Mouse (Mus musculus): Measurements from ENCODE around the gene Rad51b. TPM values are rescaled to one million over a fixed set of nuclear protein-coding genes. Genes with fewer than 3 reads are reported as not detected.

The Rad51b gene
- polyA plus RNA-seq (2016; fragmentation: Nextera tagmentation; extraction: Ambion mirVana), result 6.6 and 7.9 TPM in 2 replicates

- no peaks in the 10 kb centered on the region for H3K27me3 ChIP-seq (ENCODE audit: insufficient read depth, poor library complexity, severe bottlenecking)
- peaks cover 26% of the 10 kb centered on the region for H3K4me1 ChIP-seq (replicated peaks)
- H3K4me3 ChIP-seq, result peak within 1 kb of the TSS; percentile 83
- H3K36me3 ChIP-seq, result peaks cover 6% of the 10 kb centered on the region; the same call in 1 of the 2 replicates
- under 1% methylated on average over 21 of the region's 21 CpGs for WGBS
- peak; percentile 84 for DNase-seq (ENCODE audit: low spot score)
- peak within 1 kb of the TSS; percentile 88 for H3K27ac ChIP-seq
- H3K9me3 ChIP-seq, result no peaks in the 10 kb centered on the region
Measured at GRCm38 (mm10) chr12:79297121-79297576, at the start of gene Rad51b. Gene Rad51b, plus strand, starts transcription at chr12:79297282.

GRCm38 (mm10) chr12:79248110-79248509 lies 49.0 kb upstream of the Rad51b start:
- H3K9me3 ChIP-seq, result no peaks in the 10 kb centered on the region
- no peaks in the 10 kb centered on the region for H3K4me1 ChIP-seq (replicated peaks)
- WGBS, result 88% methylated on average over 3 of the region's 3 CpGs
- H3K27ac ChIP-seq, result no peak overlapping the region
- peaks cover 100% of the 10 kb centered on the region for H3K36me3 ChIP-seq
- H3K4me3 ChIP-seq, result no peak overlapping the region
- no peaks in the 10 kb centered on the region for H3K27me3 ChIP-seq (ENCODE audit: insufficient read depth, poor library complexity, severe bottlenecking)
- no peak for DNase-seq (ENCODE audit: low spot score)

- DNase-seq (ENCODE audit: low spot score), result no peak
- H3K4me3 ChIP-seq, result no peak overlapping the region
- H3K4me1 ChIP-seq (replicated peaks), result no peaks in the 10 kb centered on the region
- H3K36me3 ChIP-seq, result peaks cover 85% of the 10 kb centered on the region
- no peaks in the 10 kb centered on the region for H3K27me3 ChIP-seq (ENCODE audit: insufficient read depth, poor library complexity, severe bottlenecking)
- no peak overlapping the region for H3K27ac ChIP-seq
- WGBS, result 91% methylated on average over 9 of the region's 9 CpGs
- no peaks in the 10 kb centered on the region for H3K9me3 ChIP-seq
Measured at GRCm38 (mm10) chr12:79253294-79254053, 43.6 kb upstream of the Rad51b start.

GRCm38 (mm10) chr12:79254975-79255374 lies 42.1 kb upstream of the Rad51b start:
- H3K27me3 ChIP-seq (ENCODE audit: insufficient read depth, poor library complexity, severe bottlenecking), result no peaks in the 10 kb centered on the region
- no peaks in the 10 kb centered on the region for H3K4me1 ChIP-seq (replicated peaks)
- no peak for DNase-seq (ENCODE audit: low spot score)
- 95% methylated on average over 10 of the region's 10 CpGs for WGBS
- no peak overlapping the region for H3K27ac ChIP-seq
- peaks cover 82% of the 10 kb centered on the region for H3K36me3 ChIP-seq
- H3K9me3 ChIP-seq, result no peaks in the 10 kb centered on the region
- no peak overlapping the region for H3K4me3 ChIP-seq

GRCm38 (mm10) chr12:79260154-79260553 lies 36.9 kb upstream of the Rad51b start:
- 96% methylated on average over 2 of the region's 2 CpGs for WGBS
- peaks cover 79% of the 10 kb centered on the region for H3K36me3 ChIP-seq
- no peak for DNase-seq (ENCODE audit: low spot score)

GRCm38 (mm10) chr12:79261035-79261434 lies 36.0 kb upstream of the Rad51b start:
- DNase-seq (ENCODE audit: low spot score), result peak; percentile 40
- no peak overlapping the region for H3K27ac ChIP-seq
- H3K27me3 ChIP-seq (ENCODE audit: insufficient read depth, poor library complexity, severe bottlenecking), result no peaks in the 10 kb centered on the region
- no peaks in the 10 kb centered on the region for H3K4me1 ChIP-seq (replicated peaks)
- peaks cover 82% of the 10 kb centered on the region for H3K36me3 ChIP-seq
- WGBS, result 56% methylated on average over 5 of the region's 5 CpGs
- no peaks in the 10 kb centered on the region for H3K9me3 ChIP-seq
- no peak overlapping the region for H3K4me3 ChIP-seq

More at GRCm38 (mm10) chr12:79260154-79260553, 36.9 kb upstream of the Rad51b start:
- Histone ChIP-seq H3K4me1 (replicated peaks) (no peaks in the 10 kb centered on the region), H3K9me3 (no peaks in the 10 kb centered on the region), H3K4me3 (no peak overlapping the region), H3K27me3 (ENCODE audit: insufficient read depth, poor library complexity, severe bottlenecking) (no peaks in the 10 kb centered on the region), H3K27ac (no peak overlapping the region)

- H3K4me3 ChIP-seq, result no peak overlapping the region
- no peak for DNase-seq (ENCODE audit: low spot score)
- no peak overlapping the region for H3K27ac ChIP-seq
- no peaks in the 10 kb centered on the region for H3K4me1 ChIP-seq (replicated peaks)
- WGBS, result 91% methylated on average over 4 of the region's 4 CpGs
- H3K27me3 ChIP-seq (ENCODE audit: insufficient read depth, poor library complexity, severe bottlenecking), result no peaks in the 10 kb centered on the region
- peaks cover 100% of the 10 kb centered on the region for H3K36me3 ChIP-seq
- no peaks in the 10 kb centered on the region for H3K9me3 ChIP-seq
Measured at GRCm38 (mm10) chr12:79272604-79273003, 24.5 kb upstream of the Rad51b start.

GRCm38 (mm10) chr12:79279513-79280115 lies 17.5 kb upstream of the Rad51b start:
- Histone ChIP-seq H3K27me3 (ENCODE audit: insufficient read depth, poor library complexity, severe bottlenecking) (no peaks in the 10 kb centered on the region), H3K36me3 (peaks cover 100% of the 10 kb centered on the region), H3K9me3 (no peaks in the 10 kb centered on the region), H3K27ac (no peak overlapping the region), H3K4me1 (replicated peaks) (no peaks in the 10 kb centered on the region), H3K4me3 (no peak overlapping the region)
- no peak for DNase-seq (ENCODE audit: low spot score)
- WGBS, result 88% methylated on average over 13 of the region's 13 CpGs

- Histone ChIP-seq H3K4me1 (replicated peaks) (no peaks in the 10 kb centered on the region), H3K27ac (no peak overlapping the region), H3K4me3 (no peak overlapping the region), H3K9me3 (no peaks in the 10 kb centered on the region), H3K36me3 (peaks cover 100% of the 10 kb centered on the region), H3K27me3 (ENCODE audit: insufficient read depth, poor library complexity, severe bottlenecking) (no peaks in the 10 kb centered on the region)
- WGBS, result 93% methylated on average over 8 of the region's 8 CpGs
- DNase-seq (ENCODE audit: low spot score), result no peak
Measured at GRCm38 (mm10) chr12:79282595-79282994, 14.5 kb upstream of the Rad51b start.

- Histone ChIP-seq H3K4me1 (replicated peaks) (peaks cover 20% of the 10 kb centered on the region), H3K27ac (no peak overlapping the region), H3K27me3 (ENCODE audit: insufficient read depth, poor library complexity, severe bottlenecking) (no peaks in the 10 kb centered on the region), H3K9me3 (no peaks in the 10 kb centered on the region), H3K4me3 (no peak overlapping the region), H3K36me3 (peaks cover 37% of the 10 kb centered on the region)
- 80% methylated on average over 6 of the region's 6 CpGs for WGBS
- no peak for DNase-seq (ENCODE audit: low spot score)
Measured at GRCm38 (mm10) chr12:79292874-79293273, 4.2 kb upstream of the Rad51b start.

GRCm38 (mm10) chr12:79296126-79296816 lies 811 bp upstream of the Rad51b start, which contains the start of gene Zfyve26:
Gene Zfyve26, minus strand, starts transcription at chr12:79296304.
- under 1% methylated on average over 29 of the region's 29 CpGs for WGBS

GRCm38 (mm10) chr12:79297884-79298636 lies 978 bp downstream of the Rad51b start:
- peak overlapping the region; percentile 88 for H3K27ac ChIP-seq
- DNase-seq (ENCODE audit: low spot score), result no peak
- 19% methylated on average over 15 of the region's 15 CpGs for WGBS
- peak overlapping the region; percentile 83 for H3K4me3 ChIP-seq
- H3K36me3 ChIP-seq, result peaks cover under 1% of the 10 kb centered on the region; the same call in 1 of the 2 replicates
- H3K27me3 ChIP-seq (ENCODE audit: insufficient read depth, poor library complexity, severe bottlenecking), result no peaks in the 10 kb centered on the region
- H3K9me3 ChIP-seq, result no peaks in the 10 kb centered on the region
- peaks cover 26% of the 10 kb centered on the region for H3K4me1 ChIP-seq (replicated peaks)

More at GRCm38 (mm10) chr12:79296126-79296816, 811 bp upstream of the Rad51b start, which contains the start of gene Zfyve26:
- H3K4me3 ChIP-seq, result peak within 1 kb of the TSS; percentile 83
- peak; percentile 93 for DNase-seq (ENCODE audit: low spot score)
- H3K9me3 ChIP-seq, result no peaks in the 10 kb centered on the region
- peaks cover 26% of the 10 kb centered on the region for H3K4me1 ChIP-seq (replicated peaks)
- H3K27ac ChIP-seq, result peak within 1 kb of the TSS; percentile 88
- H3K27me3 ChIP-seq (ENCODE audit: insufficient read depth, poor library complexity, severe bottlenecking), result no peaks in the 10 kb centered on the region
- H3K36me3 ChIP-seq, result peaks cover 11% of the 10 kb centered on the region
